Mouse (Mus musculus): ENCODE measurements around the gene Gm36210.

DNA sequence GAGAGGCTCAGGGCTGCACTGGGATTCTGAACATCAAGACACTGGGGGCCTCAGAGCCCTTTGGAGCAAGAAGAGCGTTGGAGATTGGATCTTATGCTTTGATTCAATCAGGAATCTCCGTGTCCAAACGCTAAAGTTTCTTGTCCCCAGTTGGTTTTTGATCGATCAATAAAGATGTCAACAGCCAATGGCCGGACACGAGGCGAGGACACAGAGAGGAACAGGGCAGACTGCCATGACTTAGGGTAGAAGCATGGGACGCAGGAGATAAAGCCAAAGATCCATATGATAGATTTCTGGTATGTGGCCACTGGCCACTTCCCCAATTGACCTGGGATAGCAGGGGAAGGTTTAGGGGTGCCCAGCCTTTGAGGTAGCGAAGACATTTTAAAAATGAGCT is 49.8 kb downstream of the Gm36210 start:
- TF ChIP-seq POLR2A (IDR thresholded peaks at IDR 0.05; ENCODE audit: borderline replicate concordance, control insufficient read depth, low read depth, low read length) (no peak), CTCF (IDR thresholded peaks at IDR 0.05; ENCODE audit: control insufficient read depth, insufficient read depth, low read length) (no peak)

Measured in bone marrow, adult 2 months (tissue).